Mouse (Mus musculus): ENCODE results near the gene Slc35f4.

- no peak for TF ChIP-seq POLR2A (IDR thresholded peaks at IDR 0.05; ENCODE audit: borderline replicate concordance, insufficient read depth, low read length)
- TF ChIP-seq CTCF (IDR thresholded peaks at IDR 0.05; ENCODE audit: borderline replicate concordance, insufficient read depth, low read depth, low read length), result no peak
These were observed 94.0 kb downstream of the Slc35f4 start for GRCm38 (mm10) chr14:49431821-49432220.
